Mouse (Mus musculus) hindbrain, embryonic 14.5 days (tissue): ENCODE data around the gene Myo19. TPM values are rescaled to one million over a fixed set of nuclear protein-coding genes. Genes with fewer than 3 reads are reported as not detected.
A peak's percentile ranks its signal among the peaks of the same experiment; 100 is the strongest.

Experiments
- ATAC-seq: fragments of 200-750 bp; cut with Nextera tagmentation; 2 replicates; pipeline ENCODE4 v1.8.0; 2017; ENCODE audit warnings: moderate number of reproducible peaks, mild to moderate bottlenecking, moderate TSS enrichment, moderate library complexity; ENCODE audit not compliant: low FRiP score
- DNase-seq: peaks from one replicate; pipeline ENCODE4 v3.0.0-alpha.2; 2015; ENCODE audit warnings: low spot score
- H3K27ac ChIP-seq: fragments of 300-500 bp; sonication (generic); 2 replicates; pipeline ENCODE4 v1.5.1; 2014; ENCODE audit warnings: mild to moderate bottlenecking, moderate library complexity
- H3K27me3 ChIP-seq: fragments of 300-500 bp; sonication (generic); 2 replicates; pipeline ENCODE4 v1.6.1; 2014; ENCODE audit warnings: mild to moderate bottlenecking, low read length, mixed read lengths; ENCODE audit not compliant: control insufficient read depth, insufficient read depth
- H3K36me3 ChIP-seq: fragments of 300-500 bp; sonication (generic); replicated peaks from 2 replicates; pipeline ENCODE4 v1.6.1; 2014; ENCODE audit not compliant: control insufficient read depth, insufficient read depth
- H3K4me1 ChIP-seq: fragments of 300-500 bp; sonication (generic); replicated peaks from 2 replicates; pipeline ENCODE4 v1.6.1; 2014; ENCODE audit warnings: antibody characterized with exemption, low read length, mixed read lengths; ENCODE audit not compliant: control insufficient read depth, insufficient read depth
- H3K4me2 ChIP-seq: fragments of 300-500 bp; sonication (generic); replicated peaks from 2 replicates; pipeline ENCODE4 v1.6.1; 2014; ENCODE audit warnings: mild to moderate bottlenecking, moderate library complexity
- H3K4me3 ChIP-seq: fragments of 300-500 bp; sonication (generic); replicated peaks from 2 replicates; pipeline ENCODE4 v1.5.1; 2014; ENCODE audit warnings: mild to moderate bottlenecking, low read length
- H3K9ac ChIP-seq: fragments of 300-500 bp; sonication (generic); 2 replicates; pipeline ENCODE4 v1.6.1; 2014
- H3K9me3 ChIP-seq: fragments of 300-500 bp; sonication (generic); 2 replicates; pipeline ENCODE4 v1.6.1; 2016; ENCODE audit warnings: low read length; ENCODE audit not compliant: control insufficient read depth
- WGBS: fragments of 180-500 bp; shearing (Covaris S2); extraction: QIAGEN DNeasy Blood & Tissue Kit; methylation state at CpG from one replicate; pipeline ENCODE4 v1.1.7; 2014; 5-methylcytosine and 5-hydroxymethylcytosine counted together
- polyA plus RNA-seq: library from polyadenylated mRNA; unstranded; fragments of >200 nt; fragmentation: Nextera tagmentation; extraction: Ambion mirVana; gene quantifications from 2 replicates; pipeline ENCODE4 v1.2.1, GENCODE M21; 2014

Gene Myo19
- polyA plus RNA-seq, 1 experiment from 2014 or later: 6.0 TPM

DNA sequence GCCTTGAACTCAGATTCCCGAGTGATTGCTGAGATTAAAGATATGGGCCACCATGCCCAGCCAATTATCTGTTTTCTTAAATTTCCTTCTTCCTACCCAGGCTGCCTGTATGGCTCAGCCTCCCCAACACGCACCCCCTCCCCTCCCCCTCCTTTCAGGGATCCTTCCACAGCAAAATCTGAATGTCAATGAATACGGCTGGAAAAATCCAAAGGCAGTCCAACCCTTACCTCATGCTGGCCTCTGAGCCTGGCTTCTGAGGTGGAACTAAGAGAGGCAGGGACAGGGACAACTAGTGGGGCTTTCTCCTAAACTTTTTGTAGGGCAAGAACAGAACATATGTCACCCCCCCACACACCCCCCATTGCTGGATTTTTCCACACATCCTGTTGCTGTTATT lies 68.2 kb downstream of the Myo19 start:
- no peak overlapping the region for H3K27ac ChIP-seq
- no peak overlapping the region for H3K9ac ChIP-seq
- H3K36me3 ChIP-seq: no peaks in the 10 kb centered on the region
- WGBS: 36% methylated on average over 3 of the region's 3 CpGs
- H3K4me3 ChIP-seq: no peak overlapping the region
- DNase-seq: no peak
- H3K4me2 ChIP-seq: no peak overlapping the region
- H3K27me3 ChIP-seq: peaks cover 5% of the 10 kb centered on the region; the same call in 1 of the 2 replicates
- H3K4me1 ChIP-seq: peaks cover 29% of the 10 kb centered on the region
- H3K9me3 ChIP-seq: no peaks in the 10 kb centered on the region
- ATAC-seq: no peak

DNA sequence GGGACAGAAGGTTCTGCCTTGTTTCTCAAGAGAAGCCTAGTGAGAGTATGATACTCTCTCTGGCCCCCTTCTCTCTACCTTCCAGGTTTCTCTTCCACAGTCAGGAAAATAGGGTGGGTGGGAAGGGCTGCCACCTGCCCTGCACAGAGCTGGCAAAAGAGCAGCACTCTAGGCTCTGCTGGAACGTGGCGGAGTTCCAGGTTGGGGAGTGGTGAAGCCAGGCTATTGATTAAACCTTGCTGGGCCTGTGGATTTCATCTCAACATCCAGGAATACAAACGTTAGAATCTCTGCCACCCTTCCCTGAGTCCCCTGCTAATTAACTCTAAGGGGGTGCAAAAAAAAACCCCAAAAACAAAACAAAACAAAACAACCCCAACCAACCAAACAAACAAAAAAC lies 68.6 kb downstream of the Myo19 start:
- 42% methylated on average over 3 of the region's 3 CpGs for WGBS
- Histone ChIP-seq H3K4me3 (no peak overlapping the region), H3K36me3 (no peaks in the 10 kb centered on the region), H3K27ac (no peak overlapping the region), H3K9ac (no peak overlapping the region), H3K9me3 (no peaks in the 10 kb centered on the region), H3K4me1 (peaks cover 25% of the 10 kb centered on the region), H3K27me3 (peaks cover under 1% of the 10 kb centered on the region; the same call in 1 of the 2 replicates), H3K4me2 (no peak overlapping the region)
- ATAC-seq: no peak
- DNase-seq: no peak

DNA sequence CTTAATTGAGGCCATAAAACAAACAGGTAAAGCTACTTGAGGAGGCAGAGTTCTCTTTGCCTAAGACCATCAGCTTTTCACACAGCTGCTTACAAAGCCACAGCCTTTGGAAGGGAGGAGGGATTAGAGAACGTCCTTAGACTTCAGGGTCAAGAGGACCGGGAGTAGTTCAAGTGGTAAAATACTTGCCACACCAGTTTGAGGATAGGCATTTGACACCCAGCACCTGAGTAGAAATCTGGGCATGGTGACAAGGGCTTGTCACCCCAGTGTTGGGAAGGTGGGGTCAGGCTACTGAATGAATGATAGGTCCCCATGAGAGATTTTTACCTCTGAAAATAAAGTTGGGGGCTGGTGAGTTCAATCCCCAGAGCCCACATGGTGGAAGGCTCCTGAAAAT lies 72.7 kb downstream of the Myo19 start:
- Histone ChIP-seq H3K4me1 (0 out of 2 replicates have a peak, but pooled peaks cover 5% of the 10 kb centered on the region), H3K27ac (no peak overlapping the region), H3K9me3 (no peaks in the 10 kb centered on the region), H3K36me3 (no peaks in the 10 kb centered on the region), H3K9ac (no peak overlapping the region), H3K27me3 (peaks cover 18% of the 10 kb centered on the region), H3K4me3 (no peak overlapping the region), H3K4me2 (no peak overlapping the region)
- no peak for ATAC-seq
- no peak for DNase-seq
- 47% methylated on average over 2 of the region's 2 CpGs for WGBS

DNA sequence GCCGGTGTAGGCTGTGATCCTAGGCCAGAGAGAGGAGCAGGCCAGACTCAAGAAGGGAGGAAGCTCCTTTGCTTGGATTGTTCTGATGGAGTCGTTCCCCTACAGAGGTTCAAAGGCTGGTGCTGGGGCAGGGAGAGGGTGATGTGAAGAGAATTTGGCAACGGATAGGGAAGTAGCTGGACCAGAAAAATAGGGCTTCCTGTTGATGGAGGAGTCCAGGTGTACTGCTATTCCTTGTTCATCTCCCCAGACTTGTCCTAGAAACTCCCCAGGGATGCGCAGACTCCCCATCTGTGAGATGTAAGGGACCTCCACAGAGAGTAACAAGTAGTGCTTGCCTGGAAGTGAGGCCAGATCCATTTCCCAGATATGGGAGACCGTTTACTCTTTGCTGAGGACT lies 76.5 kb downstream of the Myo19 start:
- H3K27me3 ChIP-seq: peaks cover 45% of the 10 kb centered on the region
- no peak overlapping the region for H3K4me2 ChIP-seq
- 37% methylated on average over 5 of the region's 5 CpGs for WGBS
- DNase-seq (no peak), ATAC-seq (no peak)
- no peak overlapping the region for H3K9ac ChIP-seq
- H3K27ac ChIP-seq: no peak overlapping the region
- H3K4me1 ChIP-seq: peaks cover 5% of the 10 kb centered on the region; the same call in 1 of the 2 replicates
- no peak overlapping the region for H3K4me3 ChIP-seq
- no peaks in the 10 kb centered on the region for H3K36me3 ChIP-seq
- no peaks in the 10 kb centered on the region for H3K9me3 ChIP-seq

DNA sequence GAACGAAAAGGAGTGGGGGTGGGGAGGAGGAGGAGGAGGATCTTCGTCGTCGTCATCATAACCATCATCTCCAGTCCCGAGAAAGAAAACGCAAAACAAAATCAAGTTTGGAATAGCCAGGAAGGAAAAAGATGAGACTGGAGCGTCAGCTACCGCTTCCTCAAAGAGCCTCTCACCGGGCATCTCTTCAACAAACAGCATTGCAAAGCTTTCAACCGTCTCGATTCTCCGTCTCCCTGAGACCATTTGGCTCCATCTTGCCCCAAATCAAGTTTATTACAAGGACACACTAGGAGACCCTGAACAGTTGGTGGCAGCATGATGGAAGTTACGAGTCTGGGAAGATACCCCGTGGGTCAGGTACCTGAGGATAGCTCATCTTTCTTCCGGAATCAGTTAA lies 77.2 kb downstream of the Myo19 start:
- no peak overlapping the region for H3K27ac ChIP-seq
- no peak for DNase-seq
- ATAC-seq: no peak
- H3K36me3 ChIP-seq: no peaks in the 10 kb centered on the region
- H3K9ac ChIP-seq: peak overlapping the region; percentile 50; the same call in 1 of the 2 replicates
- H3K27me3 ChIP-seq: peaks cover 45% of the 10 kb centered on the region
- H3K9me3 ChIP-seq: no peaks in the 10 kb centered on the region
- H3K4me2 ChIP-seq: peak overlapping the region; percentile 66
- WGBS: 11% methylated on average over 15 of the region's 15 CpGs
- H3K4me3 ChIP-seq: peak overlapping the region; percentile 36
- peaks cover 5% of the 10 kb centered on the region; the same call in 1 of the 2 replicates for H3K4me1 ChIP-seq

DNA sequence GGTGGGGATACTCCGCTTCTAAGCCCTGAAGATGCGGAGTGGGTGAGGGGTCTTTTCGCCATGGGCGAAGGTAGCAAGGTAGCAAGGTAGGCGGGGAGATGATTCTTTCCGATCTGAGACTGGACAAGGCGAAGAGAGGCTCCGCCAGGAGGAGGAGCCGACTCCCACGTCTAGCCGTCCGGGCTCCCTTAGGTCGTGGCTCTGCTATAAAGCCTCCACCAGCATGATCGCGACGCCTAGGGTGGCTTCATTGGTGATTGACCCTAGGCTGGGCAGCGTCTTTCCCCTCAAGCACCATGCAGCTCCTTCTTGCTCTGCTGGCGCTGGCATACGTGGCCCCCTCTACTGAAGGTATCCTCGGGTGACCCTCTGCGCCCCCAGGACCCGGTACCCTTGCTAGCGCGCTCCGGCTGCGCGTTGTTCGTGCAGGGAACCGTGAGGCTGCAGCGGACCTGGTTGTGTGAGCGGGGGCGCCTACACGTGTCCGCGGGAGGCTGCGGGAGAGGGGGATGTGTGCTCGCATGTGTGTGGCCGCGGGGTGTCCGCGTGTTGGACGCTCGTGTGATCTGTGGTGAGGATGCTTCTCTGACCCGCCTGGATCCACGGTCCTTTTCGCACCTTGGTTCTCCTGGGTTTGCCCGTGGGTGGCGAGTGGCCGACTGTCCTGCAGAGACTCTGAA lies 77.8 kb downstream of the Myo19 start, which contains the start of gene Car4:
TSS of gene Car4 (plus strand) at position 196 of the 680 bp plus-strand sequence.
- peaks cover 5% of the 10 kb centered on the region; the same call in 1 of the 2 replicates for H3K4me1 ChIP-seq
- H3K27me3 ChIP-seq: peaks cover 45% of the 10 kb centered on the region
- H3K27ac ChIP-seq: no peak within 1 kb of the TSS
- H3K4me3 ChIP-seq: peak within 1 kb of the TSS; percentile 36
- no peaks in the 10 kb centered on the region for H3K9me3 ChIP-seq
- H3K9ac ChIP-seq: peak within 1 kb of the TSS; percentile 50; the same call in 1 of the 2 replicates
- no peak for DNase-seq
- ATAC-seq: no peak
- no peaks in the 10 kb centered on the region for H3K36me3 ChIP-seq
- WGBS: 1% methylated on average over 49 of the region's 49 CpGs
- H3K4me2 ChIP-seq: peak within 1 kb of the TSS; percentile 66

DNA sequence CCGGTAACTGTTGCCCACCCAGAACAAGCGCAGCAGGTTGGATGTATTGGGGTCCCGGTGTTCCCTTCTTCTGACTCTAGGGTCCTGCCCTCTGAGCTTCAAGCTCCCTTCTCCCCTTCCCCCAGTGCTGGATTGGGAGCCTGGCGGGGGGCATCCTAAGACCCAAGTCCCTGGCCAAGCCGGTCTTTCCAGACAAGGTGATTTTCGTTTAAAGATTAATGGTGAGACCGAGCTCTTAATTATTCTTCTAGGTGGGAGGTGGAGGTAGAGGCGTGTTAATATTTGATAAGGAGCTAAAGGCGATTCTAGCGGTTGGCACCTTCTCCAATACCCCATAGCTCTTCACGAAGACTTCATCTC lies 78.3 kb downstream of the Myo19 start:
- H3K4me2 ChIP-seq: peak overlapping the region; percentile 66
- H3K27ac ChIP-seq: no peak overlapping the region
- peaks cover 5% of the 10 kb centered on the region; the same call in 1 of the 2 replicates for H3K4me1 ChIP-seq
- no peaks in the 10 kb centered on the region for H3K36me3 ChIP-seq
- no peak for ATAC-seq
- no peaks in the 10 kb centered on the region for H3K9me3 ChIP-seq
- no peak overlapping the region for H3K9ac ChIP-seq
- WGBS: 3% methylated on average over 11 of the region's 11 CpGs
- peaks cover 45% of the 10 kb centered on the region for H3K27me3 ChIP-seq
- DNase-seq: no peak
- peak overlapping the region; percentile 36 for H3K4me3 ChIP-seq

DNA sequence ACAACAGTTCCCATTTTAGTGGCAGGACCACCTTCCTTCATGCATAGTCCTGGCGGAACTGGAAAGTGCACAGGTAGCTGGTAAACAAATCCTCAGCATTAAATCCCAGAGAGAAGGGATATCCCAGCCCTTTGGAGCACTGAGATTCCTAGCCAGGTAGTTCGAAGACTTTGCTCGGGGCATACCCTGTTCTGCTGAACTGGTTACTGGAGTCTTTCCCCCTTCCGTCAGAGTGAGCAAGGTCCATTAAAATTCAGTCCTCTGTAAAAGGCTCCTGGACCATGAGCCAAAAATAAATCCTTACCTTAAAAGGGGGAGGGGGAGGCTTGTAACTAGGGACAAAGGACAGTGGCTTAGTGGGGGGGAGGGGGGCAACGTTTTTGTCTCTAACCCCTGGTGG lies 79.2 kb downstream of the Myo19 start:
- Histone ChIP-seq H3K27ac (no peak overlapping the region), H3K9me3 (no peaks in the 10 kb centered on the region), H3K4me2 (no peak overlapping the region), H3K36me3 (no peaks in the 10 kb centered on the region), H3K27me3 (peaks cover 45% of the 10 kb centered on the region), H3K9ac (no peak overlapping the region), H3K4me1 (peaks cover 5% of the 10 kb centered on the region; the same call in 1 of the 2 replicates), H3K4me3 (no peak overlapping the region)
- WGBS: 35% methylated on average over 5 of the region's 5 CpGs
- no peak for DNase-seq
- ATAC-seq: no peak

DNA sequence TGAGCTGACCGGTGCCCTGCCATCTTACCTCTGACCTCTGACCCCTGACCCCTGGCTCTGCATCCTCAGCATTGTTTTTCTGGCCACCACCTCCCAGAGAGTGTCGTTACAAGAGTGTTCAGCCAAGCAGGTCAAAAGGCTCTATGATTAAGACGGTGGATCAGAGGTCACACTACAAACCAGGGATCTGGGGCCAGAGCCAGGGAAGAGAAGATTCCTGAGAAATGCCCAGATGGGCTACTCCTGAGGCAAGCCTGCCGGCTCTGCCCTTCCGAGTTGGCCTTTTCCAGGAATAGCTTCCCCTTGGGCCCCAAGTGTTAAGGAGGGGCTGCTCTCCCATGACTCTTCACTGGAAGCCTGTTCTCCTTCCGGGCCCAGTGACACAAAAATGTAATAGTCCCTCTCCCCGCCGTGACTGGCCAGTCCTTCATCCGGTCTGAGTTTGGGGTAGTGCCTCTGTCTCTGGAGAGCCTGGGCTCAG lies 79.8 kb downstream of the Myo19 start:
- Histone ChIP-seq H3K36me3 (no peaks in the 10 kb centered on the region), H3K9ac (no peak overlapping the region), H3K4me2 (no peak overlapping the region), H3K9me3 (no peaks in the 10 kb centered on the region), H3K4me1 (peaks cover 5% of the 10 kb centered on the region; the same call in 1 of the 2 replicates), H3K27ac (no peak overlapping the region), H3K27me3 (peaks cover 45% of the 10 kb centered on the region), H3K4me3 (no peak overlapping the region)
- WGBS: 3% methylated on average over 9 of the region's 9 CpGs
- ATAC-seq (no peak), DNase-seq (no peak)
